Mouse (Mus musculus) skeletal muscle tissue, adult 2 months (tissue): ENCODE results near the gene Gm5269.
A peak's percentile ranks its signal among the peaks of the same experiment; 100 is the strongest.

ENCODE experiments used
- DNase-seq: peaks from one replicate; pipeline ENCODE4 v3.0.0-alpha.2; 2012; ENCODE audit warnings: low read depth, low spot score

The Gm5269 gene

GRCm38 (mm10) chr1:45890173-45890572 lies at the start of gene Gm5269:
Gene Gm5269 (minus strand): TSS chr1:45890273.
- no peak for DNase-seq

GRCm38 (mm10) chr1:45931127-45931526 lies 41.1 kb upstream of the Gm5269 start:
- no peak for DNase-seq

GRCm38 (mm10) chr1:45926911-45927310 lies 36.8 kb upstream of the Gm5269 start:
- DNase-seq = no peak

GRCm38 (mm10) chr1:45926393-45926763 lies 36.3 kb upstream of the Gm5269 start, which contains the start of gene Slc40a1:
Gene Slc40a1 (minus strand): TSS chr1:45926523.
- DNase-seq = no peak

- DNase-seq = peak; percentile 60
Measured at GRCm38 (mm10) chr1:45925500-45926392, 35.7 kb upstream of the Gm5269 start.

GRCm38 (mm10) chr1:45925131-45925499 lies 35.0 kb upstream of the Gm5269 start:
- no peak for DNase-seq

GRCm38 (mm10) chr1:45924516-45924915 lies 34.4 kb upstream of the Gm5269 start:
- no peak for DNase-seq

- DNase-seq = no peak
Measured at GRCm38 (mm10) chr1:45923306-45923705, 33.2 kb upstream of the Gm5269 start.

- DNase-seq = no peak
Measured at GRCm38 (mm10) chr1:45920703-45921102, 30.6 kb upstream of the Gm5269 start.

- DNase-seq = no peak
Measured at GRCm38 (mm10) chr1:45919752-45920151, 29.7 kb upstream of the Gm5269 start.

GRCm38 (mm10) chr1:45917136-45917803 lies 27.2 kb upstream of the Gm5269 start:
- no peak for DNase-seq

- DNase-seq = no peak
Measured at GRCm38 (mm10) chr1:45916174-45916573, 26.1 kb upstream of the Gm5269 start.

GRCm38 (mm10) chr1:45914236-45914635 lies 24.2 kb upstream of the Gm5269 start:
- DNase-seq = no peak

GRCm38 (mm10) chr1:45905107-45905821 lies 15.2 kb upstream of the Gm5269 start:
- DNase-seq = peak; percentile 16

- DNase-seq = no peak
Measured at GRCm38 (mm10) chr1:45904161-45904560, 14.1 kb upstream of the Gm5269 start.

- DNase-seq = no peak
Measured at GRCm38 (mm10) chr1:45898044-45898443, 8.0 kb upstream of the Gm5269 start.

GRCm38 (mm10) chr1:45894168-45894912 lies 4.3 kb upstream of the Gm5269 start:
- DNase-seq = peak; percentile 16

- DNase-seq = no peak
Measured at GRCm38 (mm10) chr1:45891986-45892385, 1.9 kb upstream of the Gm5269 start.

- DNase-seq = no peak
Measured at GRCm38 (mm10) chr1:45886800-45887199, 3.3 kb downstream of the Gm5269 start.

- no peak for DNase-seq
Measured at GRCm38 (mm10) chr1:45883378-45883777, 6.7 kb downstream of the Gm5269 start.

GRCm38 (mm10) chr1:45882076-45882475 lies 8.0 kb downstream of the Gm5269 start:
- DNase-seq = no peak
